Mouse (Mus musculus): ENCODE measurements around the gene Ccdc177. TPM values are rescaled to one million over a fixed set of nuclear protein-coding genes. Genes with fewer than 3 reads are reported as not detected.

Ccdc177 gene
- polyA plus RNA-seq, 3 experiments from 2014 or later, result not detected

GRCm38 (mm10) chr12:80785005-80785404 lies 24.5 kb upstream of the Ccdc177 start:
- ATAC-seq, result no peak

- no peak for ATAC-seq
Measured at GRCm38 (mm10) chr12:80783889-80784288, 23.4 kb upstream of the Ccdc177 start.

GRCm38 (mm10) chr12:80782892-80783291 lies 22.4 kb upstream of the Ccdc177 start:
- no peak for ATAC-seq

GRCm38 (mm10) chr12:80782190-80782589 lies 21.7 kb upstream of the Ccdc177 start:
- no peak for ATAC-seq

- no peak for ATAC-seq
Measured at GRCm38 (mm10) chr12:80779760-80780159, 19.3 kb upstream of the Ccdc177 start.

GRCm38 (mm10) chr12:80778188-80778936 lies 17.9 kb upstream of the Ccdc177 start:
- ATAC-seq, result no peak

GRCm38 (mm10) chr12:80776046-80776634 lies 15.7 kb upstream of the Ccdc177 start:
- ATAC-seq, result no peak

- no peak for ATAC-seq
Measured at GRCm38 (mm10) chr12:80774786-80775185, 14.3 kb upstream of the Ccdc177 start.

- peak; percentile 58 for ATAC-seq
Measured at GRCm38 (mm10) chr12:80769697-80770096, 9.2 kb upstream of the Ccdc177 start.

- ATAC-seq, result no peak
Measured at GRCm38 (mm10) chr12:80764116-80764515, 3.6 kb upstream of the Ccdc177 start.

- ATAC-seq, result no peak
Measured at GRCm38 (mm10) chr12:80762982-80763381, 2.5 kb upstream of the Ccdc177 start.

- ATAC-seq, result peak; percentile 8
Measured at GRCm38 (mm10) chr12:80759713-80760395, 633 bp downstream of the Ccdc177 start.

- ATAC-seq, result no peak
Measured at GRCm38 (mm10) chr12:80759387-80759712, 1.1 kb downstream of the Ccdc177 start.

- ATAC-seq, result no peak
Measured at GRCm38 (mm10) chr12:80758559-80759386, 1.7 kb downstream of the Ccdc177 start.

GRCm38 (mm10) chr12:80757751-80758558 lies 2.5 kb downstream of the Ccdc177 start:
- ATAC-seq, result no peak

- ATAC-seq, result no peak
Measured at GRCm38 (mm10) chr12:80751556-80751955, 8.9 kb downstream of the Ccdc177 start.

GRCm38 (mm10) chr12:80746031-80746813 lies 14.3 kb downstream of the Ccdc177 start:
- no peak for ATAC-seq

- ATAC-seq, result no peak
Measured at GRCm38 (mm10) chr12:80744614-80745013, 15.9 kb downstream of the Ccdc177 start.

- no peak for ATAC-seq
Measured at GRCm38 (mm10) chr12:80739482-80739881, 21.0 kb downstream of the Ccdc177 start.

- ATAC-seq, result no peak
Measured at GRCm38 (mm10) chr12:80737283-80737600, 23.2 kb downstream of the Ccdc177 start.
